Mouse (Mus musculus) liver, embryonic 16.5 days (tissue): ENCODE measurements around the gene Plekha6. TPM values are rescaled to one million over a fixed set of nuclear protein-coding genes. Genes with fewer than 3 reads are reported as not detected.
A peak's percentile ranks its signal among the peaks of the same experiment; 100 is the strongest.

ENCODE experiments used
- ATAC-seq: fragments of 200-750 bp; cut with Nextera tagmentation; 2 replicates; pipeline ENCODE4 v1.8.0; 2017; ENCODE audit warnings: low read depth, mild to moderate bottlenecking, moderate number of reproducible peaks, moderate library complexity
- H3K27ac ChIP-seq: fragments of 300-500 bp; sonication (generic); 2 replicates; pipeline ENCODE4 v1.5.1; 2014; ENCODE audit warnings: mild to moderate bottlenecking, low read length
- H3K27me3 ChIP-seq: fragments of 300-500 bp; sonication (generic); 2 replicates; pipeline ENCODE4 v1.6.1; 2014; ENCODE audit warnings: low read depth, low read length, mixed read lengths; ENCODE audit not compliant: control insufficient read depth, insufficient read depth
- H3K36me3 ChIP-seq: fragments of 300-500 bp; sonication (generic); 2 replicates; pipeline ENCODE4 v1.6.1; 2014; ENCODE audit warnings: mild to moderate bottlenecking; ENCODE audit not compliant: control insufficient read depth, insufficient read depth
- H3K4me1 ChIP-seq: fragments of 300-500 bp; sonication (generic); 2 replicates; pipeline ENCODE4 v1.6.1; 2014; ENCODE audit warnings: low read depth, low read length, mixed read lengths; ENCODE audit not compliant: control insufficient read depth
- H3K4me2 ChIP-seq: fragments of 300-500 bp; sonication (generic); 2 replicates; pipeline ENCODE4 v1.6.1; 2014; ENCODE audit warnings: low read depth, low read length, mixed read lengths
- H3K4me3 ChIP-seq: fragments of 300-500 bp; sonication (generic); 2 replicates; pipeline ENCODE4 v1.5.1; 2014; ENCODE audit warnings: low read depth, mild to moderate bottlenecking, low read length
- H3K9ac ChIP-seq: fragments of 300-500 bp; sonication (generic); 2 replicates; pipeline ENCODE4 v1.6.1; 2014; ENCODE audit warnings: low read depth, low read length
- H3K9me3 ChIP-seq: fragments of 300-500 bp; sonication (generic); replicated peaks from 2 replicates; pipeline ENCODE4 v1.6.1; 2016; ENCODE audit warnings: low read length; ENCODE audit not compliant: control insufficient read depth
- WGBS: fragments of 180-500 bp; shearing (Covaris S2); extraction: QIAGEN DNeasy Blood & Tissue Kit; methylation state at CpG from one replicate; pipeline ENCODE4 v1.1.7; 2014; ENCODE audit not compliant: insufficient replicate concordance; 5-methylcytosine and 5-hydroxymethylcytosine counted together
- polyA plus RNA-seq: library from polyadenylated mRNA; unstranded; fragments of >200 nt; fragmentation: Nextera tagmentation; extraction: Ambion mirVana; gene quantifications from 2 replicates; pipeline ENCODE4 v1.2.1, GENCODE M21; 2015

Gene Plekha6
- polyA plus RNA-seq, 1 experiment from 2014 or later = 3.7 TPM

DNA sequence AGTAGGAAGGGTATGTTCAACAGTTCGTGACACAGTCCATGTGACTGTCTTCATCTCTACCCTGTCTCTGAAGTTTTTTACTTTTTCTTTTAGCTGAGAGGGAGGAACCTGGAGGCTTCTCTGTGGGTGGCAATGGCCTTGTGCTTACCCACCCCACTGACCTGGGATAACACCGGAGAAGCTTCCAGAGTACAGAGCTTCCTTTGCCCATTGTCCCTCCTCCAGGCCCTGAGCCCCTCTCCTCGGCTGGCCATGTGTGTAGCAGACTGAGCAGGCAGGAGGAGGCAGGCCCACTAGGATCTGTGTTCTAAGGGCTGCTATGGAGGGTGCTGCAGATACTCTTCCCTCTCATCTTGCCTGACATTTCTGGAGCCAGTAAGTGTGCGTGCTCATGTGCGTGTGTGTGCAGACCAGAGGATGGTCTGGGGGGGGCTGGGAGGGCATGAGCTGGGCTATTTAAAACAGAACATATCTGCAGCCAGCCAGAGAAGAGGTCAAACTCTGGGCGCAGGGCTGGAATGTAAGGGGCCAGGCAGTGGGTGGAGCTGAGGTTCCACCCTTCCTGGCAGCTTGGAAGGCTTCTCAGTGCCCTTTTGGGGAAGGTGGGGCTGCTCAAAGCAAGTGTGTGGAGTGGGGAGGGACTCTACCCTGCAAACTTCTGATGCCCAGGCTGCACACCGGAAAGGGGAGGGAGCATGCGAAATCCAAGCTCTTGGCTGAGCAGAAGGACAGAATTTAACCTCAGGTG lies 72.9 kb downstream of the Plekha6 start:
- Histone ChIP-seq H3K4me1 (peaks cover 8% of the 10 kb centered on the region), H3K4me2 (no peak overlapping the region), H3K4me3 (no peak overlapping the region), H3K36me3 (no peaks in the 10 kb centered on the region), H3K27me3 (peaks cover 3% of the 10 kb centered on the region), H3K9me3 (no peaks in the 10 kb centered on the region), H3K9ac (no peak overlapping the region), H3K27ac (no peak overlapping the region)
- 24% methylated on average over 8 of the region's 8 CpGs for WGBS
- peak; percentile 35; the same call in 1 of the 2 replicates for ATAC-seq

GRCm38 (mm10) chr1:133237670-133238069 lies 73.7 kb downstream of the Plekha6 start:
- ATAC-seq = no peak
- Histone ChIP-seq H3K27me3 (peaks cover 3% of the 10 kb centered on the region), H3K4me3 (no peak overlapping the region), H3K4me2 (no peak overlapping the region), H3K4me1 (peaks cover 8% of the 10 kb centered on the region), H3K36me3 (no peaks in the 10 kb centered on the region), H3K9ac (no peak overlapping the region), H3K9me3 (no peaks in the 10 kb centered on the region), H3K27ac (no peak overlapping the region)
- WGBS = 5% methylated on average over 11 of the region's 11 CpGs

DNA sequence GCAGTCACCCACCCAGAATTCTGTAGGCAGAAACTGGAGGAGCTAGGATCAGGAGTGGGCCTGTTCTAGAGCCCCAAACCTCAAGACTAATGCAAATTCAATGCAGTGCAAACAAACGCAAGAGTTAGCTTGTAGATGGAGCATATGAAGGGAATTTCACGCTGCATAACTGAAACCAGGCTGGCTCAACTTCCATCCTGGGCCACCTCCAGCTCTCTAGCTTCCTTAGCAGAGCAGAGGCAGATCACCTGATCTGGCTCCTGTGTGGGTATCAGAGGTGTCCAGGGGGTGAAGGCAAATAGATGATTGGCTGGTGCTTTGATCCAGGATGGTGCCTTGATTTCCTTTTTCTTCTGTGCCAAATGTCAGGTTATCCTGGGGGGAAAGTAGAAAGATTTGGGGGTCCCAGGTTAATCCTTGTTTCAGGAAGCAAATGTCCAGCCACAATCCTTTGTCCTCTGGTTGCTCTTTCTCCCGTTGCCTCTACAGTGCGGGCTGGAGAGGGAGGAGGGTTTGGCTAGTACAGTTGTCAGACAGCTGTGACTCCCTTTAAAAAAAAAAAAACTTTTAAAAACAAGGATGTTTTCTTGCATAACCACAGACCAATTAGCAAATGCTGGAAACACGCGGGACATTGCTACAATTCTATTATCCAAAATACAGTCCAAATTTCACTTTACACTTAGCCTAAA lies 75.3 kb downstream of the Plekha6 start:
- Histone ChIP-seq H3K27me3 (peaks cover 3% of the 10 kb centered on the region; the same call in 1 of the 2 replicates), H3K4me1 (peaks cover 11% of the 10 kb centered on the region), H3K9ac (no peak overlapping the region), H3K27ac (no peak overlapping the region), H3K36me3 (no peaks in the 10 kb centered on the region), H3K4me2 (no peak overlapping the region), H3K4me3 (no peak overlapping the region), H3K9me3 (no peaks in the 10 kb centered on the region)
- ATAC-seq = no peak
- WGBS = 58% methylated on average over 6 of the region's 6 CpGs

DNA sequence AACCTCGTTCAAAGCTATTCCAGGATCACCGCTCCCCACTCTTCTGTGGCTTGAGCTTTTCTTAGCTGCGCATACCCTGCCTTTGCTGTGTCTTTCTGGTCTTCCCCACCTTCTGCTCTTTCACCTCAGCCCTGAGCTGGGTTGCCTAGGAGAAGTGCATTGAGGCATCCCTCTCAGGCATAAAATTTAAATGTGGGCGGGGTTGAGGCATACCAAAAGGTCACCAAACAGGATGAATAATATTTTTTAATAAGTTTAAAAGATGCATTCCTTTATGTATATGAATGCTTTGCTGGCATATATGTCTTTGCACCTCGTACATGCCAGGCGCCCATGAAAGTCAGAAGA lies 75.8 kb downstream of the Plekha6 start:
- Histone ChIP-seq H3K4me1 (peaks cover 16% of the 10 kb centered on the region), H3K27me3 (peaks cover 3% of the 10 kb centered on the region; the same call in 1 of the 2 replicates), H3K4me2 (no peak overlapping the region), H3K9me3 (no peaks in the 10 kb centered on the region), H3K9ac (no peak overlapping the region), H3K36me3 (no peaks in the 10 kb centered on the region), H3K27ac (no peak overlapping the region), H3K4me3 (no peak overlapping the region)
- ATAC-seq = no peak
- WGBS = 68% methylated on average over 6 of the region's 6 CpGs

DNA sequence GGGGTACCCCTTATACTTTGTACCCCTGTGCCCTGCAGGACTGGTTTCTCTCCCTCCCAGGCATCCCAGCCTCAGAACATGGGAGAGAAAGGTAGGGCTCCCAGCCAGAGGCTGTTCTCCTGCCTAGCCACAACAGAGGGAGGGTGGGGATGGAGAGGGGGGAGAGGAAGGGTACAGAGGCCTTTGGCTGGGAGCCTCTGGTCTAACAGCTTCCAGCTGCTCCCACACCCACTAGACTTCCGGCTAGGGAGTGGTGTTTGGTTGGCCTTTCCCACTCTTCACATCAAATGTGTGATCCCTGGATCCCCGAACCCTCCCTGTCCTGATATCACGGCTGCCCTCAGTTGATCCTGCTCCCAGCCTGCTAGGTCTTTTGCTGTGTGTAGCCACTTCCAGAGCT lies 76.9 kb downstream of the Plekha6 start:
- no peaks in the 10 kb centered on the region for H3K9me3 ChIP-seq
- no peaks in the 10 kb centered on the region for H3K36me3 ChIP-seq
- peaks cover 3% of the 10 kb centered on the region; the same call in 1 of the 2 replicates for H3K27me3 ChIP-seq
- 54% methylated on average over 3 of the region's 3 CpGs for WGBS
- peaks cover 27% of the 10 kb centered on the region for H3K4me1 ChIP-seq
- H3K9ac ChIP-seq = no peak overlapping the region
- ATAC-seq = no peak
- H3K27ac ChIP-seq = no peak overlapping the region
- no peak overlapping the region for H3K4me3 ChIP-seq
- H3K4me2 ChIP-seq = no peak overlapping the region

- Histone ChIP-seq H3K4me2 (peak overlapping the region; percentile 45), H3K27ac (peak overlapping the region; percentile 50), H3K9me3 (no peaks in the 10 kb centered on the region), H3K4me3 (0 out of 2 replicates have a peak overlapping the region, but pooled peaks have one; percentile 4), H3K9ac (no peak overlapping the region; the same call in none of the 2 replicates), H3K36me3 (no peaks in the 10 kb centered on the region), H3K27me3 (no peaks in the 10 kb centered on the region), H3K4me1 (peaks cover 25% of the 10 kb centered on the region)
- 16% methylated on average over 7 of the region's 7 CpGs for WGBS
- peak; percentile 79 for ATAC-seq
Observed at GRCm38 (mm10) chr1:133244668-133245067, 80.7 kb downstream of the Plekha6 start.

- Histone ChIP-seq H3K4me3 (peak overlapping the region; percentile 42), H3K27ac (peak overlapping the region; percentile 62), H3K9me3 (no peaks in the 10 kb centered on the region), H3K4me2 (peak overlapping the region; percentile 38), H3K36me3 (no peaks in the 10 kb centered on the region), H3K4me1 (peaks cover 25% of the 10 kb centered on the region), H3K27me3 (no peaks in the 10 kb centered on the region), H3K9ac (peak overlapping the region; percentile 37)
- WGBS = 23% methylated on average over 12 of the region's 12 CpGs
- ATAC-seq = peak; percentile 63
Observed at GRCm38 (mm10) chr1:133245690-133246619, 81.9 kb downstream of the Plekha6 start.

GRCm38 (mm10) chr1:133247189-133247588 lies 83.2 kb downstream of the Plekha6 start:
- no peaks in the 10 kb centered on the region for H3K27me3 ChIP-seq
- H3K4me2 ChIP-seq = peak overlapping the region; percentile 38; the same call in 1 of the 2 replicates
- H3K4me3 ChIP-seq = no peak overlapping the region
- no peak for ATAC-seq
- no peak overlapping the region for H3K27ac ChIP-seq
- H3K36me3 ChIP-seq = no peaks in the 10 kb centered on the region
- H3K4me1 ChIP-seq = peaks cover 27% of the 10 kb centered on the region
- no peak overlapping the region for H3K9ac ChIP-seq
- 62% methylated on average over 5 of the region's 5 CpGs for WGBS
- no peaks in the 10 kb centered on the region for H3K9me3 ChIP-seq
